Mouse (Mus musculus): ENCODE data around the gene Hras.

The Hras gene

DNA sequence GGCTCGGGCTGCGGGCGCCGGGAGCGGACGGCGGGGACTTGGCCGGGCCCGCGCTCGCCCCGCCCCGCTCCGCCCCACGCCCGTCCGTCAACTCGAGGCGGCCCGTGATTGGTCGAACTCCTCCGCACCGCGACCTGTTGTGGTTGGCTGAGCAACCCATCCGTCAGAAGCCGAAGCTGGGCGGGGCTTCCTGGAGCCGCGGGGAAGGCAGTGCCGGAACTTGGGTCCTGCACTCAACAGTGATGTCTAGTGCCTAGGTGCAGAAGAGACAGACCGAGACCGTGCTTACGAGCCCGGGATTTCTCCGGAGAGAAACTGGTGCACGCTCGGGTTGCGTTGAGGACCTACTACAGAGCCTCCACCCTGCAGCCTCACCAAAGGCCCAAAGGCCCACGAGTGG, at the start of gene Hras, which contains the start of gene Lrrc56:
Gene Hras, minus strand, starts transcription at position 58 of the 400 bp plus-strand sequence.
Gene Lrrc56, plus strand, starts transcription at position 210 of the 400 bp plus-strand sequence.
- DNase-seq (ENCODE audit: low read depth, low spot score) = peak; percentile 93

DNA sequence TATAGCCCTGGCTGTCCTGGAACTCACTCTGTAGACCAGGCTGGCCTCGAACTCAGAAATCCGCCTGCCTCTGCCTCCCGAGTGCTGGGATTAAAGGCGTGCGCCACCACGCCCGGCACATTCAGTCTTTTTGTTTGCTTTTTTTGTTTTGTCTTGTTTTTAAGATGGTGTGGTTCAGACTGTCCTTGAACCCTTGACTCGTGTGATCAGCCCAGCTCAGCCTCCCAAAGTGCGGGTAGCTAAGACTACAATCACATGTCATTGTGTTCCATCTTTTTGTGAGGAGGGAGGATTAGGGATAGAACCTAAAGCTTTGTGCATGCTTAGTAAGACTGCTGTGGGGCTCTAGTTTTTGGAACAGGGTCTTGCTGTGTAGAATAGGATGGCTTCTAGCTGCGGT, 37.7 kb upstream of the Hras start:
- DNase-seq (ENCODE audit: low read depth, low spot score) = no peak

DNA sequence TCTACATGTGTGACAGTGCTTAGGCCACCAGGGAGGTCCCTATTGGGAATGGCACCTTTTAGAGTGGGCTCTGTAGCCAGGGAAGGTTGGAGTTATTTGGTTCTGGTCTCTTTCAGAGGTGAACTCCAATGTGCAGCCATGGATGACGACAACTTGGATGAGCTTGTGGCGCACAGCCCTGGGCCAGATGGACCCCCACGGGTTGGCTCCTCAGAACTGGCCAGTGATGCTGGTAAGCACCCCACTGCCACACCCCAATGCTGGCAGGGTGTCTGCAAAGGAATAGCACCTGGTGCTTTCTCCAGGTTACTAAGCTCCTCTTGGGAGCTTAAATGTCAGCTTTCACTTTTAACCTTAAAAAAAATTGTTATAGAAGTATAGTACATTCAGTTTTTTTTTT, 37.3 kb upstream of the Hras start:
- no peak for DNase-seq (ENCODE audit: low read depth, low spot score)

DNA sequence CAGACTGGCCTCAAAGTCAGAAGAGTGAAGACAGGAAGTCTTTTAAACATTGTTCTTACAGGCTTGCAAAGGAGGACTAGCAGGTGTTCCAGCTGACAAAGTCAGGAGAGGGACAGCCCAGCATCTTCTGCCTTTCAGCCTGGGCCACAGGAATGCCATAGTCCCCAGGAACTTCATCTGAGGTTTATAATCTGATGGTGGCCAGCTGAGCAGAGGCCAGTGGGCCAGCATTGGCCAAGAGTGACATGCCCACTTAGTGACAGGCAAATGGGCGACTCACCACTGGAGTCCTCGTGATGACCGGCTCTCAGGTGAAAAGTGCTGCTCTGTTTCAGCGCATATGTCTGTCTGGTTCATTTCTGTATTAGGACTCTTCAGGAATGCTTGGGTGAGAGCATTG, 36.8 kb upstream of the Hras start:
- DNase-seq (ENCODE audit: low read depth, low spot score) = no peak

DNA sequence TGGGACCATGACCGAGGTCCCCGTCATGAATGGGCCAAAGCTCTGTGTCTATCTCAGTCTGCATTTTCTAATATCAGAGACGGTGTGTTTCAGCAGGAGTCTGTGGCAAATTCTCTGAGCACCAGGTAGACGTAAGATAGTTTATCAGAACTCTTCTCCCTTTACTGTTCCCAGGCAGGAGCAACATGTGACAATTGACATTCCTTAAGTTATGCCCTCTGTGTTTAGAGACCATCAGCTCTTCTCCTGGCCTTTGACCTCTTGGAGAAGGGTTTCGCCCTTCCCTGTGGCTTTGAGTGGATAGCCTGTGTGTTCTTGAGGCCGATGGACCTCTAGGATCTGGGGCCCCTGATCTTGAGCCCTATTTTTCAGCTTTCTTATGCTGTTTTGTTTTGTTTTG, 35.9 kb upstream of the Hras start:
- no peak for DNase-seq (ENCODE audit: low read depth, low spot score)

DNA sequence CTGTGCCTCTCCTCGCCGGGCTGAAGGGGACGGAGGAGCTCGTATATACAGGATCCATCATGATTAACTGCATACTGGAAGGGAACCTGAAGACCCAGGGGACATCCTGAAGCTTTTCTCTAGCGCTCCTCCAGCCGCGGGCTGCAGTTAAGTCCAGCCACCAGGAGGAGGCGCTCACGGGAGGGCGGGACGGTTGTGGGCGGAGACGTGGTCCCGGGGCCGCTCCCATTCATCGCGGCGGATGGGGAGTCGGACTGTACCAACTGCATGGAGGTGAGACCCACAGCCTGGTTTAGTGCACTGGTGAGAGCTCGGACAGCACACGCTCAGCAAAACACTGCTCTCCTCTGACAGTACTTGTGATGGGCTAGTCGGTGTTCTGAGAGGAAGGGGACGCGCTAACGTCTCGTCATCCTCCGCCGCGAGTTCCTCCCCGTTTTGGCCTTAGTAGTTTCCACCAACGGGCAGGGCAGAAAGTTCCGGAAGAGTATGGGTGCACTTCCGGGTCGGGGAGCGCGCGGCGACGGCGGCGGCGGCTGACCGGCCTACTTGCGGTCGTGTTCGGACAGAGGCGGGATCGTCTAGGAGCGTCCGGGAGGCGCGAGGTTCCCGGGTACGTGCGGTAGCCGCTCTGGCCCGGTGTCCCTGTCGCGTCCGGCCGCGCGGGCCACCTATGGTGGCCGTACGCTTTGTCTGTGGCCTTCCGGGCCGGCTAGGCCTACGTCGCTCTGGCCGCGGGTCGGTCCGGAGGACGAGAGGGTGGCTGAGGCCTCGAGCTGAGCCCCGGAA, 34.7 kb upstream of the Hras start, which contains the start of gene Phrf1:
Gene Phrf1, plus strand, starts transcription at position 506 of the 789 bp plus-strand sequence.
- DNase-seq (ENCODE audit: low read depth, low spot score) = peak; percentile 90

DNA sequence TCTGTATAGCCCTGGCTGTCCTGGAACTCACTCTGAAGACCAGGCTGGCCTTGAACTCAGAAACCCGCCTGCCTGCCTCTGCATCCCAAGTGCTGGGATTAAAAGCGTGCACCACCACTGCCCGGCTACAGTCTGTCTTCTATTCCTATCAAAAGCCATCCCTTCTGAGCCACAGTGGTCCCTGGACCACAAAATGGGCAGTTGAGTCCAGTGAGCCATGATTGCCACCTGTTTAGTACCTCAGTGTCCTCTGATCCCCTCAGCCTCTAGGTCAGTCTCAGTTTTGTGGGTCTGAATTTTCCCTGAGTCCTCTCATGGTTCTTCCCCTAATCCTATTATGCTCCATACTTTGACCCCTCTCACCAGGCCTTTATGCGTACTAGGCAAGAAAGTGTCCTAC, 34.0 kb upstream of the Hras start:
- DNase-seq (ENCODE audit: low read depth, low spot score) = no peak

DNA sequence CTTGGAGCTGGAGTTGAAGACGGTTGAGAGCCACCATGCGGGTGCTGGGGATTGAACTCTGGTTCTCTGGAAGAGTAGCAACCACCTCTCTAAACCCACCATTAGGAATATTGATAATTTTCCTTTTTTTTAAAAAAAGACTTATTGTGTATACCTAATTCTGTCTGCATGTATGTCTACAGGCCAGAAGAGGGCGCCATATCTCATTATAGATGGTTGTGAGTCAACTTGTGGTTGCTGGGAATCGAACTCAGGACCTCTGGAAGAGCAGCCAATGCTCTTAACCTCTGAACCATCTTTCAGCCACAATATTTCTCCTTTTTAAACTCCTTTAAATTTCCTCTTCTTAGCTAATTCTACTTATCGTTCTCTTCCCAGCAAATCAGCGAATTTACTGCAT, 32.7 kb upstream of the Hras start:
- no peak for DNase-seq (ENCODE audit: low read depth, low spot score)

DNA sequence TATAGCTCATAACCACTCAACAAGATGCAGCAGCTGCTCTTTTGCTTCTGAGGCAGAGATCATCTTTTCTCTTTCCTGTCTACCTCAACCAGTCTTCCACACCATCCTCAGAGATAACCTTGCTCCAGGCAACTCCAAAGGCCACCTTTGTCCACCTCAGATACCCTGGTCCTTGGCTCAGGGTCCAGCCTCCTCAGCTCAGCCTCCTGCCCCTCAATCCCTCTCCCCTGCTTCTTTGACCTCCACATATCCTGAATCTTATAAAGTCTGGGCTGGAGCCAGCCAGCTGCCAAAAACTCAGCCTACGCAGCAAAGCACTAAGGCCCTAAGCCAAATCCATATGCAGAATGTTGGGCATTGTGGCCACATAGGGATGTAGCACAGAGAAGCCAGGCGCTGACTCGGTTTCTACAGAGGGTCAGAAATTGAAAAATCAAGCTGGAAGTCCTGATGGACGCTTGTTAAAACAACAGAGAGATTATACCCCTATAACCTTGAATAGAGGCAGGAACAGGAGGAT, 29.0 kb upstream of the Hras start:
- no peak for DNase-seq (ENCODE audit: low read depth, low spot score)

DNA sequence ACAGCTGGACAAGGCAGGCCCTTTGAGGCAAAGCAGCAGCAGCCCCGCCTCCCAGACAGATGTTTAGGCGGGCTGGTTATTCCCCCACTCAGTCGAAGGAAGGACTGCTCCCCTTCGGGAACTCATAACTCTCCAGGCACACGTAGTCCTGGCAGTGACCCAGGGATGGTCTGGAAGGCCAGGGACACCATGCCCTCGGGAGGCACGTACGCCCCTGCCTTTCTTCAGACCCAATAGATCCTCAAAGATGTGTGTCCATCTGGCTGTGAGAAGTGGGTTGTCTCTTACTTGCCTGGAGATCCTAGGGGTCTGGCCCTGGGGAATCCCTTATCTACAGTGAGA, 28.3 kb upstream of the Hras start:
- no peak for DNase-seq (ENCODE audit: low read depth, low spot score)

DNA sequence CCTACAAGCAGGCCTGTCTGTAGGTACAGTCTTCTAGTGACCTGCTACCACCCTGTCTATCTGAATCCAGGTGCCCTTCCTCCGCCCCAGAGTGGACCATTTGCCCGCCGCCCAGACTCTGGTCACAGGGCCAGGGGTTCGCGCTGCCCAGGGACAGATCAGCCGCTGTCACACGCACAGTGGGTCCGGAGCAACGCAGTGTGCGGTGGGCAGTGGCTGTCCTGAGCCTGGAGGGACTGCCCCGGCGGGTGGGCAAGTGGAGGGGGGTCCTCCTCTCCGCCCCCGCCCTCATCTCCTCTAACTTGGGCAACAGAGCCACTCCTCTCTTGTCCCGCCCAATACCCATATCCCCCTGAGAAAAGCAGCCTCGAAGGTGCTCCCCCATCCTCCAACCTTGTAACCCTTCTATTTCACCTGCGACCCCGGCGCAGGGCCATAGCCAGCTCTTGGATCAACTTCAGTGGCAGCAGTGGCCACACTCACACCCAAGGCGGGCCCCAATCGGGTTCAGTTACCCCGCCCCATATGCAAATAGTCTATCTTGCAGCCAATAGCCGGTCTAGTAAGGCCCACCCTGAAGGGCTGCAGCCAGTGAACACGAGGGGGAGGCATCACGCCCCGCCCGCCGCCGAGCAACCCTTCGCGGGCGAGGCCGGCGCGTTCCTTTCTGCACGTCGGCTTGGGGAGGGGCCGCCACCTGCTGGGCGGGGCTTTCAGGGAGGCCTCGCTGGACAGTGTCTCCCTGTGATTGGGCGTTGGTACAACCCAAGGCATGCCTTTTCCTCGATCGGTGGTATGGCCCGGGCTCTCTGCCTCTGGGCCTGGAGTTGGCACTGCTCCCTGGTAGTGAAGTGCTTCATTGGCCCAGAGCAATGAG, 27.7 kb upstream of the Hras start:
- peak; percentile 95 for DNase-seq (ENCODE audit: low read depth, low spot score)

DNA sequence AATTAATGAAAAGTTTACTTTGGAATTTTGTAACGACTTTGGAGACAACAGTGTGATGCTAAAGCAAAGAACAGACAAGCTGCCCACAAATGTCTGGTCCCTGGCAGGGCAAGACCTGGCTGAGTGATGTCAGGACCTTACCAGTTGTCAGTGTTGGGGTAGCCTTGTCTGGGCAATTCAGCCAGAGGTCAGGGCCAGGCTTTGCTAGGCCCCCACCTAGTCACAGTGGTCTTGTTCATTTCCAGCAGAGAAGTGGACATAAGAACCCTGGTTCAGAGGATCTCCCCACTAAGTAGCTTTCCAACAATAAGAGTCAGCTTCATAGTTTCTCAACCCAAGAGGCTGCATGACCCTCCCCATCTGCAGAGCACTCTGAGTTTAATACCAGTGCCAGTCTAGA, 26.6 kb upstream of the Hras start:
- no peak for DNase-seq (ENCODE audit: low read depth, low spot score)

DNA sequence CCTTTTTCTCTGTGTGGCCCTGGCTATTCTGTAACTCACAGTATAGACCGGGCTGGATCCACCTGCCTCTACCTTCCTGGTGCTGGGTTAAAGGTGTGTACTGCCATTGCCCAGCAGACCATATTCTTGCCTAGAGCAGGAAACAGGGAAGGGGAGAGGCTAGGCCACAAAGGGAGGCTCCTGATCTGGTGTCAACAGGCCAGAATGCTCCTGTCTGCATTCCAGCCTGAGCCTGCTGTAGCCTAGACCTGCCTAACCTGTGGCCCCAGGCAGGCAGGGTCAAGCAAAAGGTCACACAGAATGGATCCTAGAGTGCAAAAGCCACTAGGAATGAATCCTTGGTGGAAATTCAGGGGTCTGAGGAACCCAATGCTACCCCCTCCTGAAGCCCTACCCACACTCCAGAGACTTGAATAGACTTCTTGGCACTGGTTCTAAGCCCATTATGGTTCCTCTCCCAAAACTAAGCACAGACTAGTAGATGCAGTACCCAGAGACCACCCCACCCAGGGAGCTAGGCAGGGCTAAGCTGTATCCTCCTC, 25.8 kb upstream of the Hras start:
- DNase-seq (ENCODE audit: low read depth, low spot score) = no peak

DNA sequence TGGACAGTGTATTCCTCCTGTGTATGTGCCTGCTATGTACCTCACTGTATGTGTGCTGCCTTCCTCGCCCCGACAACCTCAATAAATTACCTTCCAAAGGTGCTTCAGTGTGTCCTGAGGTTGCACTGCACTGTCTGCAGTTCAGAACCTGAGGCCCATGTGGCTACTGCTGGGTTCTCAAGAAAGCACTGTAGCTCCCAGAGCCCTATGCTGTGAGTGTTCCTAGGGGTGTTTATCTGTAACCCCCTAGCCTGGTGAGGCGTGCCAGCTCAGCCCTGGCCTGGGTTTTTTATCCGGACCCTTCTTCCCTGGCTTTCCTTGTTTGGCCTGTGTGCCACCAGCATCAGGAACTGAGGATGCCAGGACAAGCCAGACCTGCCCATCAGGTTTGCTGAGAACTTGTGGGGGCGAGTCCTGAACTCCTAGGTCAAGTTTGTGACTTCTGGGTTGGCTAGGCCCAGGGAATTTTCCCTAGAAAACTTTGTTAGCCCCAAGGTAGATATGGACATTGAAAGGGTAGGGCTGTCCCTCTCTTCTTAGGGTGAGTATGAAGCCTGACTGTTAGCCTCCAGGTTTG, 24.8 kb upstream of the Hras start:
- DNase-seq (ENCODE audit: low read depth, low spot score) = no peak

DNA sequence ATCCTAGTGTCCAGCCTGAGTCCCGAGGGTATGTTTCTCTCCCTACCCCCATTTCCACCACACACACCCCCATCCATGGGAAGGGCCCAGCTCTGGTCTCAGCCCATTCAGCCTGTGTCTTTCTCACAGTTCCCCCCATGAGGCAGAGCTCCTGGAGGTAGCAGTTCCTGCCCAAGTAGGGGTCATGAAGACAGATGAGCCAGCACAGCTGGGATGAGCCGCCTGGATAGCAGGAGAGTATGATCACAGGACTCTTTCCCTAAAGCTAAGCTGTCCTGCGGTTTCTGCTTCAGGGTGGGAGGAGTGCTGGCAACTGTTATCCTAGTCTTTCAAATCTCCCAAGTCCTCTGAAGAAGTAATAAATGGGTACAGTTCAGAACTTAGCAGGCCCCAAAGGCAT, 24.3 kb upstream of the Hras start:
- DNase-seq (ENCODE audit: low read depth, low spot score) = no peak

DNA sequence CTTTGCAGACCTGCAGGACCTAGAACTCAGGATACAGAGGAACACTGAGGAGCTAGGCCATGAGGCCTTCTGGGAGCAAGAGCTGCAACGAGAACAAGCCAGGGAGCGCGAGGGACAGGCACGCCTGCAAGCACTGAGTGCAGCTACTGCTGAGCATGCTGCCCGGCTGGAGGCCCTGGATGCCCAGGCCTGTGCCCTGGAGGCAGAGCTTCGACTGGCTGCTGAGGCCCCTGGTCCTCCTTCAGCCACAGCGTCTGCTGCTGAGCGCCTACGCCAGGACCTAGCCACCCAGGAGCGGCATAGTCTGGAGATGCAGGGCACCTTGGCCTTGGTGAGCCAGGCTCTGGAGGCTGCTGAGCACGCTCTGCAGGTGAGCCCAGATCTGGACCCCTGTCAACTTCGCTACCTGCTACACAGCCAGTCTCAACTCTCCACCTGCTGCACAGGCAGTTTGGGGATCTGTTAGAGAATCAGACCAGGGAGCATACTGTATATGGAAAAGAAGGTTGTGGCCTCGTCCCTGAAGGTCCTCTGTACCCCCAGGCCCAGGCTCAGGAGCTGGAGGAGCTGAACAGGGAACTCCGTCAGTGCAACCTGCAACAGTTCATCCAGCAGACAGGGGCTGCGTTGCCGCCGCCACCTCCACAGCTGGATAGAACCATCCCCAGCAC, 23.7 kb upstream of the Hras start:
- DNase-seq (ENCODE audit: low read depth, low spot score) = no peak

DNA sequence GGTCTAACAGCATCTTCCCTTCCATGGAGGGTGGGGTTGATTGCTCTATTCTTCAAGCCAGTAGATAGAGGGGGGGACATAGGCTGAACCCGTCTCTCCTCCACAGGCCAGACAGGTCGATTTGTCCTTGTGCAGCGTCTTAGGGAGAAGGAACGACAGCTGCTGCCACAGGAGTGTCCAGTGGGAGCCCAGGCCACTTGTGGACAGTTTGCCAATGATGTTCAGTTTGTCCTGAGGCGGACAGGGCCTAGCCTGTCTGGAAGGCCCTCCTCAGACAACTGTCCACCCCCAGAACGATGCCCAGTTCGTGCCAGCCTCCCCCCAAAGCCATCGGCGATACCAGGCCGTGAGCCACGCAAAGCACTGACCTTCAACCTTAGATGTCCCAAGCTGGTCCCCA, 23.1 kb upstream of the Hras start:
- DNase-seq (ENCODE audit: low read depth, low spot score) = no peak

DNA sequence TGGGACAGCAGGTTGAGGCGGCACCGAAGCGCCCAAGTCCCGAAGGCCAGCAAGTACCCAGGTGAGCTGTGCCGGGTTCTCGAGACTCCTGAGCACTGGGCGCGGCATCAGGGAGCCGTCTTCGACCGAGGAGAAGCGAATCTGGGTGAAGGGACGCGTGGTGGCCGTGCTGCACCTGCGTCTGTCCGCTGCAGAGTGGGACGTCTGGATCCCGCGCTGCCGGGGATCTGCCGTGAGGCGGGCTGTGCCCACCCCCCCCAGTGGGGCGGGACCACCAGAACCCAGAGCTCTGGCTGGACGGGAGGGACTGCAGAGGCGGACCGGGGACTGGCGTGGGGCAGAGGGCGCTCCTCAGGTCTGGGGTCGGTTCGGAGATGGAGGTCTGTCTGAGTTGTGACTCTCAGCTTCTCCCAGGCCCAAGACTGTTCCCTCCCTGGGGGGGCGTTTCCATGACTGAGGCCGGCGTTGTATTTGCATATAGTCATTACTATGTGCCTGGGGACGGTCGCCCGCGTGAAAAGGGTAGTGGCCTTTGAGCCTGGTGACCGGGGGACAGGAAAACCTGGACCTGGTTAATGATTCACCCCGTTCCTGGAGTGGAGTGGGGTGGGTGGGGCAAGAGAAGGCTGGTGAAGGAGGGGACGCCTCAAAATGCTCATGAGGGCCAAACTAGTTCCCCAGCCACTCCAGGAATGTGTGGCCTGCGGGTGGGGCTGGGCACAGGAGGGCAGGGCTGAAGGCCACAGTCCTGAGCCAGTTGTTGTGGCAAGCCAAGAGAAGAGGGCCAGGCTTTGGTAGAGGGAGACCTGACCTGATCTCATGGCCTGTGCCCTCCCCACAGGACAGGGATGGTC, 22.3 kb upstream of the Hras start:
- DNase-seq (ENCODE audit: low read depth, low spot score) = no peak

DNA sequence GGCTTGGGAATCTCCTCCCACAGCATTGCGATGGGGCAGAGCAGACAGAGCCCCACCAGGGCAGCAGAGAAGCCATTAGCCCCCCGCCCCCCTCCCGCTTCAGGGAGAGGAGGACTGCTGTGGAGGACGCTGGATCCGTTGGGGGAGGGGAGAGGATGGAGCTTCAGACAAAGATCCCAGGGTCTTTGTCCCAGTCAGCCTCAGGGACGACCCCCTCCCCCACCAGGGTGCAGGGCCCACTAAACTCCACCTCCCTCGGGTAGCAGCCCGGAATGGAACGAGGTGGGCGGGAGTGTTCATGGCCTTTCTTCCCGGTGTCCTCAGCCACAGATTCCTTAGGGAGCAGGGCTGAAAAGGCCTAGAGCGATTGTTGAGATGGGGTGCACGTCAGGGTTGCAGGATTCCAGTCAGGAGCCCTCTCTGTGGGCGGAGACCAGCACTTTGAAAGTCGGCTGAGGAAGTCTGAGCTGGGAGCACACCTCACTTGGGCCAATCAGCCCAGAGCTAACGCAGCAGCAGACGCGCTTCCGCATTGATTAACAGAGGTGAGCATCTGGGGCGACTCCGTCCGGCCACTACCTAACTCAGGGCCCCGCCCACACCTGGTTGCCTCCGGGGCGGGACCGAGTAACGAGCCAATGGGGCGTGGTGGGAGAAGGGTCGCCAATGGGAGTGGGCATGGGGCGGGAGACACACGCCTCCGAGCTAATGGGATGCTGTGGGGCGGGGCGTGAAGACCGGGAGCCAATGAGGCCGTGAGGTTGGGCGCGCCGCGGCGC, 21.5 kb upstream of the Hras start, which contains the start of gene Rassf7:
Gene Rassf7, plus strand, starts transcription at position 760 of the 779 bp plus-strand sequence.
- DNase-seq (ENCODE audit: low read depth, low spot score) = peak; percentile 80

DNA sequence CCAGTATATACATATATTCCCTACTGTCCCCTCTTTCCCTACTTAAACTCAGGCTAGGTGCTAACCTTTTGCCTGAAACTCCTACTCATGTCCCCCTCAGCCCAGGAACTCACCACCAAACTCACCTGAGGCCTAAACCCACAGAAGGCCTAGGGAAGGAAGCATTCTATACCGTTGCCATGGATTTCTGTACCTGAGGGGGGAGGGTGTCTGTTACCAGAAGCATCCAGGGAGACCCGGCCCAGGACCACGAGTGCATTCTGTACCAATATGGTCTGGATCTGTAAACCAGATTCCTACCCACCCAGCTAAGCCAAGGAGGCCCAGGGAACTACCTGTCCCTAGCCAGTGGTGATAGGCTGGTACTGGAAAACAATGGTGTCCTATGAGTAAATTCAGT, 20.5 kb upstream of the Hras start:
- DNase-seq (ENCODE audit: low read depth, low spot score) = no peak

Measured in retina, adult 2 months (tissue).